Mouse (Mus musculus): Measurements from ENCODE around the gene Rasgrp2. TPM values are rescaled to one million over a fixed set of nuclear protein-coding genes. Genes with fewer than 3 reads are reported as not detected.

Rasgrp2 gene
- polyA plus RNA-seq, 1 experiment, result 0.71 TPM

DNA sequence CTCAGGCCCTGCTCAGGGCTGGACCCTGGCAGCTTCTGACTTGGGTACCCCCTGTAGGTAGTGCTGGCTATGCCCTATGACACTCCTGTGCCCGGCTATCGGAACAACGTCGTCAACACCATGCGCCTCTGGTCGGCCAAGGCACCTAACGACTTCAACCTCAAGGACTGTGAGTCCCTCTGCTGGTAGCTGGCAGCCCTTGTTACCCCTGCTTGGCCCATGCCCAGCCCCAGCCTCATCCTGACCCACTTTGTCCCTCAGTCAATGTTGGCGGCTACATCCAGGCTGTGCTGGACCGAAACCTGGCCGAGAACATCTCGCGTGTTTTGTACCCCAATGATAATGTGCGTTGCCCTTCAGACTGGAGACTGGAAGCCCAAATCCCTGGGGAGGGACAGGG is 11.1 kb upstream of the Rasgrp2 start:
- Histone ChIP-seq H3ac (ENCODE audit: control insufficient read depth, insufficient read length, low read depth) (no peak overlapping the region), H3K79me2 (ENCODE audit: control insufficient read depth, insufficient read depth) (no peaks in the 10 kb centered on the region), H3K4me3 (ENCODE audit: insufficient read depth, poor library complexity, severe bottlenecking) (no peak overlapping the region), H3K79me3 (ENCODE audit: low read depth) (no peaks in the 10 kb centered on the region), H3K27me3 (ENCODE audit: control insufficient read depth, insufficient read depth, insufficient read length) (no peaks in the 10 kb centered on the region), H3K36me3 (ENCODE audit: control insufficient read depth, insufficient read depth) (no peaks in the 10 kb centered on the region)
- no peak for TF ChIP-seq MYOD1 (IDR thresholded peaks at IDR 0.05; ENCODE audit: control insufficient read depth, insufficient read length, low read depth)
- TF ChIP-seq CEBPB (IDR thresholded peaks at IDR 0.05; ENCODE audit: low read depth), result no peak

DNA sequence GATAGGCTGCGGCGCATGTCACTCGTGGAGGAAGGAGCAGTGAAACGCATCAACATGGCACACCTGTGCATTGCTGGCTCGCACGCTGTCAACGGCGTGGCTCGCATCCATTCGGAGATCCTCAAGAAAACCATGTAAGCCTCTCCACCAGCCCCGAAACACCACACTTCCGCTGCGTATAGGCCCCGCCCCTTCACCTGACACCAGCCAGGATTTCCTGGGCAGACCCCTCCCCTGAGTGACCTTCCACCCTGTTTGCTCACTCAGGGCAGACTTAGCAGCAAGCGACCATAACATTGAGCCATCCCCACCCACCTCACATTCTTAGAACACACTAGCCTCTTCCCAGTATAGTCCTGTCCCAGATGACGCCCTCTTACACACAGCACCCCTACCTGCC is 9.3 kb upstream of the Rasgrp2 start:
- H3K79me2 ChIP-seq (ENCODE audit: control insufficient read depth, insufficient read depth), result no peaks in the 10 kb centered on the region
- no peak overlapping the region for H3K4me3 ChIP-seq (ENCODE audit: insufficient read depth, poor library complexity, severe bottlenecking)
- no peaks in the 10 kb centered on the region for H3K27me3 ChIP-seq (ENCODE audit: control insufficient read depth, insufficient read depth, insufficient read length)
- H3ac ChIP-seq (ENCODE audit: control insufficient read depth, insufficient read length, low read depth), result no peak overlapping the region
- no peaks in the 10 kb centered on the region for H3K36me3 ChIP-seq (ENCODE audit: control insufficient read depth, insufficient read depth)
- no peaks in the 10 kb centered on the region for H3K79me3 ChIP-seq (ENCODE audit: low read depth)
- TF ChIP-seq USF1 (IDR thresholded peaks at IDR 0.05; ENCODE audit: low read depth) (no peak), FOSL1 (IDR thresholded peaks at IDR 0.05; ENCODE audit: insufficient read depth, low read length, poor library complexity, severe bottlenecking) (no peak), CEBPB (IDR thresholded peaks at IDR 0.05; ENCODE audit: low read depth) (no peak), CTCF (IDR thresholded peaks at IDR 0.05; ENCODE audit: control insufficient read depth, insufficient read depth, insufficient read length) (no peak), MYOG (IDR thresholded peaks at IDR 0.05; ENCODE audit: control insufficient read depth, extremely low read depth, insufficient read length) (no peak), MYOD1 (IDR thresholded peaks at IDR 0.05; ENCODE audit: control insufficient read depth, insufficient read length, low read depth) (no peak), MAX (IDR thresholded peaks at IDR 0.05) (no peak)

DNA sequence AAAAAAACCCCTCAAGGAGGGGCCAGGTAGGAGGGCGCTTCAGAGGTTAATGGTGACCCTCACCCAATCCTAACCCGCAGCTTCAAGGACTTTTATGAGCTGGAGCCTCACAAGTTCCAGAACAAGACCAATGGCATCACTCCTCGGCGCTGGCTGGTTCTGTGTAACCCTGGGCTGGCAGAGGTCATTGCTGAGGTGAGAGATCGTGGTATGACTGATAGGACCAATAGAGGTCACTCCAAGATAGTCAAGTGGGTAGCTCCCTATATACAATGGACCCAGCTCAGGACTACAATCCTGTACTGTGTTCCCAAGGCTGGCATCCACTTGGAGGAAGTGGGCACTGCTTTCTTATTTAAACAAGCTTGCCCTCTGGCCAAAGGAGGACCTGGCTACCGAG is 8.9 kb upstream of the Rasgrp2 start:
- Histone ChIP-seq H3ac (ENCODE audit: control insufficient read depth, insufficient read length, low read depth) (no peak overlapping the region), H3K79me2 (ENCODE audit: control insufficient read depth, insufficient read depth) (no peaks in the 10 kb centered on the region), H3K4me3 (ENCODE audit: insufficient read depth, poor library complexity, severe bottlenecking) (no peak overlapping the region), H3K79me3 (ENCODE audit: low read depth) (no peaks in the 10 kb centered on the region), H3K27me3 (ENCODE audit: control insufficient read depth, insufficient read depth, insufficient read length) (no peaks in the 10 kb centered on the region), H3K36me3 (ENCODE audit: control insufficient read depth, insufficient read depth) (no peaks in the 10 kb centered on the region)
- TF ChIP-seq USF1 (IDR thresholded peaks at IDR 0.05; ENCODE audit: low read depth) (no peak), CEBPB (IDR thresholded peaks at IDR 0.05; ENCODE audit: low read depth) (no peak), FOSL1 (IDR thresholded peaks at IDR 0.05; ENCODE audit: insufficient read depth, low read length, poor library complexity, severe bottlenecking) (no peak), MAX (IDR thresholded peaks at IDR 0.05) (no peak)

DNA sequence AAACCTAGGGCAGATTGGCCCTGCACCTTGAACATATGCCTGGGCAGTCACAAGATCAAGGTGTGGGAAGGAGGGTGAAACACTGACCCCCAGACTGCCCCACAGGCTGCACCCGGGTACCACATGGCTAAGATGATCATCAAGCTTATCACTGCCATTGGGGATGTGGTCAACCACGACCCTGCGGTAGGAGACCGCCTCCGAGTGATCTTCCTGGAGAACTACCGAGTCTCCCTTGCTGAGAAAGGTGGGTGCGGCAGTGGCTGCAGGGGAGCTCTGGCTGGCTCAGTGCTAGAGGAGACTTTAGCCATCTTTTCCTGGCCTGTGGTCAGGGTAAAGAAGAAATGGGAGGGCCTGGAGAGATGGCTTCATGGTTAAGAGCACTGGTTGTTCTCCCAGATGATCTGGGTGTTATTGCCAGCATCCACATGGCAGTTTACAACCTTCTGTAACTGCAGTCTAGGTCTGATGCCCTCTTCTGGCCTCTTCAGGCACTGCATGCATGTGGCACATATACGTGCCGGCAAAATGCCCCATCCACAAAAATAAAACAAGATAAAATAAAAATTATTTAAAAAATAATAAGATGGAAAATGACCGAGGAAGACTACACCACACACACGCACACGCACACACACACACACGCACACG is 6.3 kb upstream of the Rasgrp2 start:
- Histone ChIP-seq H3K79me3 (ENCODE audit: low read depth) (no peaks in the 10 kb centered on the region), H3K27me3 (ENCODE audit: control insufficient read depth, insufficient read depth, insufficient read length) (no peaks in the 10 kb centered on the region), H3K79me2 (ENCODE audit: control insufficient read depth, insufficient read depth) (no peaks in the 10 kb centered on the region), H3K36me3 (ENCODE audit: control insufficient read depth, insufficient read depth) (no peaks in the 10 kb centered on the region), H3K4me3 (ENCODE audit: insufficient read depth, poor library complexity, severe bottlenecking) (no peak overlapping the region), H3ac (ENCODE audit: control insufficient read depth, insufficient read length, low read depth) (no peak overlapping the region)
- TF ChIP-seq USF1 (IDR thresholded peaks at IDR 0.05; ENCODE audit: low read depth) (no peak), CEBPB (IDR thresholded peaks at IDR 0.05; ENCODE audit: low read depth) (no peak), CTCF (IDR thresholded peaks at IDR 0.05; ENCODE audit: control insufficient read depth, insufficient read depth, insufficient read length) (no peak), MAX (IDR thresholded peaks at IDR 0.05) (no peak)

DNA sequence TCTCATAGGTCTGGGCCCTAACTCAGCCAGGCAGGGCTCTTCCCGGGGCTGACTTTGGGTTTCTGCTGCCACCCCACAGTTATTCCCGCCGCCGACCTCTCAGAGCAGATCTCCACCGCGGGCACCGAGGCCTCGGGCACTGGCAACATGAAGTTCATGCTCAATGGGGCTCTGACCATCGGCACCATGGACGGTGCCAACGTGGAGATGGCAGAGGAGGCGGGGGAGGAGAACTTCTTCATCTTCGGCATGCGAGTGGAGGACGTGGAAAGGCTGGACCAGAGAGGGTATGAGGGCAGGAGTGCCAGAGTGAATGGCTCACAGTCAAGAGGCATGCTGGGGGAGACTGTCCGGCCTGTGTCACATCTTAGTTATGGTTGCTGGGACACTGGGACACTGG is 5.5 kb upstream of the Rasgrp2 start:
- Histone ChIP-seq H3K79me2 (ENCODE audit: control insufficient read depth, insufficient read depth) (no peaks in the 10 kb centered on the region), H3K27me3 (ENCODE audit: control insufficient read depth, insufficient read depth, insufficient read length) (no peaks in the 10 kb centered on the region), H3ac (ENCODE audit: control insufficient read depth, insufficient read length, low read depth) (no peak overlapping the region), H3K79me3 (ENCODE audit: low read depth) (no peaks in the 10 kb centered on the region), H3K4me3 (ENCODE audit: insufficient read depth, poor library complexity, severe bottlenecking) (no peak overlapping the region), H3K36me3 (ENCODE audit: control insufficient read depth, insufficient read depth) (no peaks in the 10 kb centered on the region)
- no peak for TF ChIP-seq MYOG (IDR thresholded peaks at IDR 0.05; ENCODE audit: control insufficient read depth, extremely low read depth, insufficient read length)

DNA sequence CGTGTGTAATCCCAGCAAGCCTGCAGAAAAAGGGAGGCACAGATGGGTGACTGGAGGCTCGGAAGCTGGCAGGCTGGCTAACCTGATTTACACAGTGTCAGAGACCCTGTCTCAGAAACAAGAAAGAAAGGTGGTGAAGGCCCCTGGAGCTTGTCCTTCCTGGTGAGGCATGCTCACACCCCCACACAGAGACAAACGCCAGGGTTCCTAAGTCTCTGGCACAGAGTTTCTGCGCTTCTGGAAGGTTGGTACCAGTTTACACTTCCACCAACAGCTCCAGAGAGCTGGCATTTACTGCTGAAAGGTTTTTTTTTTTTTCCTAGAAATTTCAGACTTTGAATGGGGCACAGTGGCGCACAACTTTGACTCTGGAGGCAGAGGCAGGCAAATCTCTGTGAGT is 2.9 kb upstream of the Rasgrp2 start:
- Histone ChIP-seq H3K79me3 (ENCODE audit: low read depth) (no peaks in the 10 kb centered on the region), H3K79me2 (ENCODE audit: control insufficient read depth, insufficient read depth) (no peaks in the 10 kb centered on the region), H3K4me3 (ENCODE audit: insufficient read depth, poor library complexity, severe bottlenecking) (no peak overlapping the region), H3K36me3 (ENCODE audit: control insufficient read depth, insufficient read depth) (no peaks in the 10 kb centered on the region), H3K27me3 (ENCODE audit: control insufficient read depth, insufficient read depth, insufficient read length) (peaks cover 16% of the 10 kb centered on the region), H3ac (ENCODE audit: control insufficient read depth, insufficient read length, low read depth) (no peak overlapping the region)
- no peak for TF ChIP-seq MYOG (IDR thresholded peaks at IDR 0.05; ENCODE audit: control insufficient read depth, extremely low read depth, insufficient read length)
- no peak for TF ChIP-seq CTCF (IDR thresholded peaks at IDR 0.05; ENCODE audit: control insufficient read depth, insufficient read depth, insufficient read length)
- TF ChIP-seq FOSL1 (IDR thresholded peaks at IDR 0.05; ENCODE audit: insufficient read depth, low read length, poor library complexity, severe bottlenecking), result no peak
- TF ChIP-seq MAX (IDR thresholded peaks at IDR 0.05), result no peak
- no peak for TF ChIP-seq MYOD1 (IDR thresholded peaks at IDR 0.05; ENCODE audit: control insufficient read depth, insufficient read length, low read depth)
- TF ChIP-seq USF1 (IDR thresholded peaks at IDR 0.05; ENCODE audit: low read depth), result no peak
- no peak for TF ChIP-seq CEBPB (IDR thresholded peaks at IDR 0.05; ENCODE audit: low read depth)

Measured in C2C12 (cell line).